Mouse (Mus musculus) ovary, postnatal 36 days (tissue): ENCODE results near the gene Golph3.
A peak's percentile ranks its signal among the peaks of the same experiment; 100 is the strongest.

Experiments
- DNase-seq: peaks from one replicate; pipeline ENCODE4 v3.0.0; 2022; ENCODE audit warnings: low spot score, mixed read lengths

The Golph3 gene

GRCm38 (mm10) chr15:12321091-12321787 is at the start of gene Golph3:
TSS of gene Golph3 (plus strand) at chr15:12321450.
- peak; percentile 96 for DNase-seq

DNA sequence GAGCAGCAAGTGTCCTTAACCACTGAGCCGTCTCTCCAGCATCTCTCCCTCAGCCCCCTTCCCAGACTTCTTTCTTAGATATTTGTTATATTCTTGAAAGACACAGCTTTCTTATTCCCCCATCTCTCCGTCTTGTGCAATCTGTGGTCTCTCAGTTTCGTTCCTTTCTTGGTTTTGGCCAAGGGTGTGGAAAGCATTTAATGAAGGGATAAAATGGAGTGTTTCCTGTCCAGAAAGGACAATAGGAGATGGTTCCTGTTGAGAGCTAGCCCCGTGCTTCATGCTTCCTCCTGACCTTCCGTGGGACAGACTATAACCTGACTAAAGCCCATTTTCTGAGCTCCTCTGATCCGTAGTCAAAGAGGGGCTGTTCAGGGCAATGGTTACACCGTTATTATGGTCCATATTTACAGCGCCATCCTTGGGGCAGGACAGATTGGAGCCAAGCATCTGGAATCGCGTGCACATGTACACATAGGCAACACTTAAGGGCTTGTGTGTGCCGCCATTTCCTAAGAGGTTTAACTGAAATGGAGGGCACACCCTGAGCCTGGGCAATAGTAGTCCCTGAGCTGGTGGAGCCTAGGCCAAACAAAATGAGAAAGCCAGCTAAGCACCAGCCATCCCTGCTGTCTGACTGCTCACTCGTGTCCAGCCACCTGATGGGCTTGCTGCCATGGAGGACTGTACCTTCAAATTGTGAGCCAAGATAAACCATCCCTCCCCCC is 47.8 kb upstream of the Golph3 start:
- no peak for DNase-seq

GRCm38 (mm10) chr15:12274053-12274769 is 47.0 kb upstream of the Golph3 start:
- DNase-seq: no peak

- DNase-seq: no peak
These were observed 46.1 kb upstream of the Golph3 start for GRCm38 (mm10) chr15:12275091-12275623.

DNA sequence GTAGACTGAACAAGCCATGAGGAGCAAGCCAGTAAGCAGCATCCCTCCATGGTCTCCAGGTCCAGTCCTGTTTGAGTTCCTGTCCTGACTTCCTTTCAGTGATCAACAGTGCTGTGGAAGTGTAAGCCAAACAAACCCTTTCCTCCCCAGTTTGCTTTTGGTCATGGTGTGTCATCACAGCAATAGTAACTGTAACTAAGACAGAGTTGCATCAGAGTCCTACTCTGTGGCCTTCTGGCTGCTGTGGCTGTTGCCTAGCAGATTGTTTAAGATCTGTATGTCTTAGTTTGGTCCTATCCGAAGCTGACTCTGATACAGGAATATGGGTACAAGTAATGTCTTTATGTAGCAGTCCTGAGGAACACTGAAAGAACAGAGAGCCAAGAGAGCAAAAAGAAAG is 41.4 kb upstream of the Golph3 start:
- no peak for DNase-seq

DNA sequence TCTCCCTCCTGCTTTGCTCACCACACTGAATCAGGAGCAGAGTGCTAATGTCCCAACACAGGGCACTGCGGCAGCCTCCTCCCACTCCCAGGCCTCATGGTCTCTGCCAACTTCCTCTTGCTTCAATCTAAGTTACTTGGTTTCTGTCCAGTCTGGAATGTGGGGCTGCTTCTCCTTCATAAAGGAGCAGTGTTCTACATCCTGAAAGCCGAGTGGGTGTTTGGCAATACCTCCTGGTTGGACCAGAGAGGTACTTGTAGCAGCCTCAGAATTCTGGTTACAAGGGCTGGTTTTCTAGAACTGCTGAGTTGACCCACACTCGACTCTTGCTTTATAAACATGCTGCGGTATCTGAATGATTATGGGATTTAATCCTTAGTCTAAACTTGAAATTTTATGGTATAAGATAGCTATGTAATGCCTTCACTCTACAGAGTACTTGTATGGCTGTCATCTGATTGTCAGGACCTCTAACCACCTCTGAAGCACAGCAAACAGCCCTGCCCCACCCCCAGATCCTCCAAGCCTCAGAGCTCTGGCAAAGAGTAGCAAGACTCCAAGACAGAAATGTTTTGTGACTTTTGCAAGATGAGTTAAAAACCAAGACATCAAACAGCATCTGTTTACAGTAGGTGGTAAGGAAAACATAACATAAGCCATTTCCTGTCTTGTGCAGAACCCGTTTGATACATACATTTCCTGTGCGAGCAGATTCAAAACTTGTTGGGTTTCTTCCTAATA is 36.3 kb upstream of the Golph3 start:
- DNase-seq: no peak

DNA sequence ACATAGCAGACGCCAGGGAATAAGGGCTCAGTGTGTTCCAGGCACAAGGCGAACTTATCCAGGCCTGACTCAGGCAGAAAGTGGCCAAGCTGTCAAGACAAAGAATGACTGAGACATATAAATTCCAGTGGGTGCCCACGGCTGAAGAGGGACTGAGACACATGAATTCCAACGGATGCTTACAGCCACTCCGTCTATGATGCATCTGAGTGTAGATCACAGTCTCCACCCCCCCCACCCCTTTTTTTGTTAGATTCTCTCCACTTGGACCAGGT is 35.8 kb upstream of the Golph3 start:
- no peak for DNase-seq

- no peak for DNase-seq
These were observed 30.9 kb upstream of the Golph3 start for GRCm38 (mm10) chr15:12290330-12290729.

DNA sequence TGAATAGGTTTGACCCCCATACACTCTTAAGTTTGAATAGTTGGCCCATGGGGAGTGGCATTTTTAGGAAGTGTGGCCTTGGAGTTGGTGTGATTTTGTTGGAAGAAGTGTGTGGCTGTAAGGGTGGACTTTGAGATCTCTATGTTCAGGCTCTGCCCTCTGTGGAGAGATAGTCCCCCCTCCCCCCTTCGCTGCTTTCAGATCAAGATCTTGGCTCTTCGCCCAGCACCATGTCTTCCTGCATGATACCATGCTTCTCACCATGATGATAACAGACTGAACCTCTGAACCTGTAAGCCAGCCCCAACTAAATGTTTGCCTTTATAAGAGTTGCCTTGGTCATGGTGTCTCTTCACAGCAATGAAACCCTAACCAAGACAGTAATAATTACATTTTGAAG is 29.5 kb upstream of the Golph3 start:
- DNase-seq: no peak

DNA sequence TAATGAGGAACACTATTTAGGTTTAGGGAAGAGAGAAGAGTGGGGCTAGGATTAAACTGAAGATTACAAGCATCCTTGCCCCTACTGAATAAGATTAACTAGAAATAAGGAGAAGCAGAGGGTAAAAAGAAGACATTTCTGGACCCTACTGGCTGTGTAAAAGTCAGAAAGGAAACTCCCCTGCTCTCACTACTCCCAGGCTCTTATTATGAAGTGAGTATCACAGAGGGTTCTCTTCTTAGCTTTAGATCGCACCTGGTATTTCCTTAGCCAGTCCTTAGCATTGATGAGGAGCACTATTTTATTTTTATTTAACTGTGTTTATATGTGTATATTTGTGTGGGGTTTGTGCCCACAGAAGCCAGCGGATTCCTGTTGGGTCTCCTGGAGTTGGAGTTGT is 25.0 kb upstream of the Golph3 start:
- no peak for DNase-seq

- no peak for DNase-seq
These were observed 23.0 kb upstream of the Golph3 start for GRCm38 (mm10) chr15:12298231-12298737.

- no peak for DNase-seq
These were observed 19.5 kb upstream of the Golph3 start for GRCm38 (mm10) chr15:12301771-12302170.

DNA sequence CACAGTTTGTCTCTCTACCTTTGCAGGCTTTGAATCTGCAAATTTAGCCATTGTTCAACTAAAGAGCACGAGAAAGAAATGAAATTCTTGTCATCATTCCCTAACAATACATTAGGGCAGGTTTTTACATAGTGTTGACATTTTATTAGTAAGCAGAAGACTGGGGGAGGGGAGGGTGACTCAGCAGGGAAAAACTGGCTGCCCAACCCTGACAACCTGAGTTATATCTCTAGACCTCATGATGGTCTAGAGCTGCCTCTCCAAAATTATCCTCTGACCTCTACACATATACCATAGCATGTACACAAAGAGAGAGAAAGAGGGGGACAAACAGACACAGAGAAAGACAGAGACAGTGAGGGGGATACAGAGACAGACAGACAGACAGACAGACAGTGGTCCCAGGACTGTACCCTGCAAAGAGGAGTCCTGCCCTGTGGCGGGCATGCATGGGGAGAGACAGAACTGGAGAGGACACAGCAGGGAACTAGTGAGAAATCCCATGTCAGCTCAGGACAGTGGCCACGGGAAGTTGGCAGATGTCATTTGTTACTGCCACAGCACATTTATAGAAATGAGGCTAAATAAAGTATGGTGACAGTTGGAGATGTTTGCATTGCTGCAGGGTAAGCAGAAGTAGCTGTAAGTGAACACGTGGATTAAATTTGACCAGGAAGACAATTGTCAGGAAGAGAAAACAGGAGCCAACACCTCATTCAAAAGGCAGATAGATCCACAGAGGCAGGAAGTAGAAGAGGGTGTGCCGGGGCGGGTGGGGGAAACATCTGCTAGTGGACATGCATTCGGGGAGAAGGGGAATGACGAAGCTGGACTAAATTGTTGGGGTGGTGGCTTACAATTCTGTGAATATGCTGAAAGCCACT is 14.8 kb upstream of the Golph3 start:
- DNase-seq: no peak

DNA sequence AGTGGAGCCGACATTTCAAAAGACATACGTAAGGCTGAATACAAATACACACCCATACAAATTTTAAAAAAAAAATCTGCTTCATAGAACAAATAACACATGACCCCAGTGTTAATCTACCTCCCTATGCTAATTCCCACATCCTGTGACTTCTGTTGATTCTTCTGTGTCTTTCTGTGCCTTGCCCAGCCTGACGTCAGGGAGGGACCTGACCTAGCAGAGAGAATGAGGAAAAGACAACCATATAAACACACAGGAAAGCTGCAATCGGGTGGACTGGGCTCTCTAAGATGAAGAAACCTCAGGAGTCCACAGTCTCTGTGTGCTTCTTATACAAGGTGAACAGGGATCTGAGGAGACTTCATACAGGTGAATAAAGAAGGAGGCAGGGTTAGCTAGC is 14.1 kb upstream of the Golph3 start:
- no peak for DNase-seq

- DNase-seq: no peak
These were observed 12.7 kb upstream of the Golph3 start for GRCm38 (mm10) chr15:12308539-12308938.

- DNase-seq: no peak
These were observed 10.6 kb upstream of the Golph3 start for GRCm38 (mm10) chr15:12310676-12311075.

DNA sequence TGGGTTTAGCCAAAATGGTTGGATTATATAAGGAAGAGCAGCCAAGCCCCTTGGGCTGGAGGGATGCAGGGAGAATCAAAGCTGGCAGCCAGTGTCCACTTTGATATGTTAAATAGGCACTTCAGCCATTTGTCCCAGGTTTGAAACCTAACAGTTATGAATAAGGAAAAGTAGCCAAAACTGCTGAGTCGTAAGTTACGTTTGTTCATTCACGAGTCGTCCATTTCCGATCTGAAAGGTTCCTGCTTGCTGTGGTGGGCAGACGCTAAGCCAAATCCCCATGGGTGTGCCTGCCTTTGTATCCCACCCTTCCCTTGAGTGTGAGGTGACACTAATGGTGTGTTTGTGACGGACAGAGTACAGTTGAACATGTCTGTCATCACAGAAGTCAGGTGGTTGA is 9.8 kb upstream of the Golph3 start:
- no peak for DNase-seq

DNA sequence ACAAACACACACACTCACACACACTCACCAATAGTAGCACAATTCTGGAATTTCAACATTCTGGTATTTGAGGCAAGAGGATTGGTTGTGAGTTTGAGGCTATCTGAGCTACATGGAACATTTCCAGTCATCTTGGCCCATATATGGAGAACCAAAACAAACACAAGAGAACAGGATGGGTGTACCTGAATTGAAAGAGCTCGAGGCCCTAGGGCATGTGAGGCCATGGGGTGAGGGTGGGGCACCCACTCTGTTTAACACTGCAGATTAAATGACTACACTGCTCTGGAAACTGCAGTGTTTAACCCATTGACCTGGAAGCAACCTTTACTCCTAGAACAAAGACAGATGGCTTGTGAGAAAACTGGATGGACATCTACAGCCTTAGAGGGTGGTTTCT is 8.0 kb upstream of the Golph3 start:
- no peak for DNase-seq

DNA sequence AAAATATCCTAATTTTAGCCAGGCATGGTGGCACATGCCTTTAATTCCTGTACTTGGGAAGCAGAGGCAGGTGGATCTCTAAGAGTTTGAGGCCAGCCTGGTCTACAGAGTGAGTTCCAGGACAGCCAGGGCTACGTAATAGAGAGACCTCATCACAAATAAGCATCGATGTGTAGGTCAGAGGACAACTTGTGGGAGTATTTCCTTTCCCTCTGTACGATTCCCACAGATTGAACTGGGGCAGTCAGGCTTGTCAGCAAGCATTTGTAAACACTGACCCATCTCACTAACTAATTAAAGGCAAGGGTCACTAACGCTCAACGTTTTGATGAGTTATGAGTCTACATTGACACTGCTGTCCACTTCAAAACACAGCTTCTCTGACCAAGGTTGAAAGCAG is 6.7 kb upstream of the Golph3 start:
- DNase-seq: no peak

DNA sequence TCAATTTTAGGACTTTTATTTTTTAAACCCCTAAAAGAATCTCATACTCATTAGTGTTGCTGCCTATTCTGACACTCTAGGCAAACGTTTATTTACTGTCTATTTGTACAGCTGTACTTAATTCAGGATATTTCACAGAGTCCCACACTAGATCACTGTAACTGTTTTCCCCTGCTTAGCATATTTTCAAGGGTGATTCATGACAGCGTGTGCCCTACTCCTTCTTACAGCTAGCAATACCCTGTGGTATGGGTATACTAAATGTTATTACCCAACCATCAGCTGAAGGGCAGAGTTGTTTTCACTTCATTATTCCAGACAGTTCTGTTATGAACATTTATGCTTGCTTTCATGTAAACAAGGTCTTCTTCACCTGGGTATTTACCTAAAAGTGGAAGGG is 5.3 kb upstream of the Golph3 start:
- no peak for DNase-seq

DNA sequence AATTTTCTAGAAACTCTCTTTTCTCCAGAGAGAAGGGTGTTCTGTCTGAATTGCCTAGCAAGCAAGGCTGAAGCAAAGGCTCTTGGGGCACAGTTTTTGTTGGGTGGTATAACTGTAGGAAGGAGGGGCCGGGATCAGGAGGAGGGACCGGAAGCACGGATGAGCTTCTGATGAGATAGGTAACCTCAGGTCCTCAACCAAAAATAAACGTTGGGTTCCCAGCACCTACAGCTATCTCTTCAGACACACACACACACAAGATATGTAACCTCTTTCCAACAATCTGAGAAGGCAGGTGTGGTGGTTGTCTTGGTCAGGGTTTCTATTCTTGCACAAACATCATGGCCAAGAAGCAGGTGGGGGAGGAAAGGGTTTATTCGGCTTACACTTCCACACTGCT is 4.0 kb upstream of the Golph3 start:
- DNase-seq: no peak
